Mouse (Mus musculus): ENCODE data around the gene Cfap43. TPM values are rescaled to one million over a fixed set of nuclear protein-coding genes. Genes with fewer than 3 reads are reported as not detected.

Cfap43 gene
- polyA plus RNA-seq, 1 experiment from 2014 or later, result 0.15 TPM

- peaks cover 23% of the 10 kb centered on the region for H3K4me1 ChIP-seq (ENCODE audit: control insufficient read depth, insufficient read depth, low read length)
- peak overlapping the region; percentile 76 for H3K4me2 ChIP-seq (ENCODE audit: low read depth, low read length)
- peak overlapping the region; percentile 96 for H3K27ac ChIP-seq (ENCODE audit: low read length)
- H3K9me3 ChIP-seq (ENCODE audit: control insufficient read depth, low read length), result no peaks in the 10 kb centered on the region
- peak overlapping the region; percentile 92 for H3K4me3 ChIP-seq (ENCODE audit: low read length)
- H3K9ac ChIP-seq (ENCODE audit: low read depth, low read length), result peak overlapping the region; percentile 86
- WGBS, result under 1% methylated on average over 29 of the region's 29 CpGs
- H3K27me3 ChIP-seq (replicated peaks; ENCODE audit: control insufficient read depth, insufficient read depth, low read length), result no peaks in the 10 kb centered on the region
- ATAC-seq, result peak; percentile 24
- H3K36me3 ChIP-seq (ENCODE audit: control insufficient read depth, insufficient read depth, low read length), result no peaks in the 10 kb centered on the region
These were observed 509 bp downstream of the Cfap43 start for GRCm38 (mm10) chr19:47918455-47919101.

- Histone ChIP-seq H3K9ac (ENCODE audit: low read depth, low read length) (peak overlapping the region; percentile 86), H3K9me3 (ENCODE audit: control insufficient read depth, low read length) (no peaks in the 10 kb centered on the region), H3K4me2 (ENCODE audit: low read depth, low read length) (peak overlapping the region; percentile 76), H3K4me3 (ENCODE audit: low read length) (peak overlapping the region; percentile 92), H3K4me1 (ENCODE audit: control insufficient read depth, insufficient read depth, low read length) (peaks cover 23% of the 10 kb centered on the region), H3K36me3 (ENCODE audit: control insufficient read depth, insufficient read depth, low read length) (no peaks in the 10 kb centered on the region), H3K27ac (ENCODE audit: low read length) (no peak overlapping the region), H3K27me3 (replicated peaks; ENCODE audit: control insufficient read depth, insufficient read depth, low read length) (no peaks in the 10 kb centered on the region)
- 20% methylated on average over 9 of the region's 9 CpGs for WGBS
- no peak for ATAC-seq
These were observed 1.1 kb downstream of the Cfap43 start for GRCm38 (mm10) chr19:47918016-47918415.

GRCm38 (mm10) chr19:47917396-47917795, 1.7 kb downstream of the Cfap43 start:
- H3K36me3 ChIP-seq (ENCODE audit: control insufficient read depth, insufficient read depth, low read length), result no peaks in the 10 kb centered on the region
- peaks cover 23% of the 10 kb centered on the region for H3K4me1 ChIP-seq (ENCODE audit: control insufficient read depth, insufficient read depth, low read length)
- no peak for ATAC-seq
- WGBS, result 32% methylated on average over 4 of the region's 4 CpGs
- peak overlapping the region; percentile 76 for H3K4me2 ChIP-seq (ENCODE audit: low read depth, low read length)
- no peaks in the 10 kb centered on the region for H3K27me3 ChIP-seq (replicated peaks; ENCODE audit: control insufficient read depth, insufficient read depth, low read length)
- peak overlapping the region; percentile 86 for H3K9ac ChIP-seq (ENCODE audit: low read depth, low read length)
- H3K4me3 ChIP-seq (ENCODE audit: low read length), result peak overlapping the region; percentile 92; the same call in 1 of the 2 replicates
- H3K9me3 ChIP-seq (ENCODE audit: control insufficient read depth, low read length), result no peaks in the 10 kb centered on the region
- no peak overlapping the region for H3K27ac ChIP-seq (ENCODE audit: low read length)

- WGBS, result 82% methylated on average over 4 of the region's 4 CpGs
- no peaks in the 10 kb centered on the region for H3K9me3 ChIP-seq (ENCODE audit: control insufficient read depth, low read length)
- no peak overlapping the region for H3K4me3 ChIP-seq (ENCODE audit: low read length)
- no peak overlapping the region for H3K9ac ChIP-seq (ENCODE audit: low read depth, low read length)
- no peak for ATAC-seq
- H3K36me3 ChIP-seq (ENCODE audit: control insufficient read depth, insufficient read depth, low read length), result no peaks in the 10 kb centered on the region
- H3K27ac ChIP-seq (ENCODE audit: low read length), result no peak overlapping the region
- H3K4me1 ChIP-seq (ENCODE audit: control insufficient read depth, insufficient read depth, low read length), result peaks cover 19% of the 10 kb centered on the region
- no peak overlapping the region for H3K4me2 ChIP-seq (ENCODE audit: low read depth, low read length)
- no peaks in the 10 kb centered on the region for H3K27me3 ChIP-seq (replicated peaks; ENCODE audit: control insufficient read depth, insufficient read depth, low read length)
These were observed 3.8 kb downstream of the Cfap43 start for GRCm38 (mm10) chr19:47915251-47915650.

- H3K27me3 ChIP-seq (replicated peaks; ENCODE audit: control insufficient read depth, insufficient read depth, low read length), result no peaks in the 10 kb centered on the region
- WGBS, result 95% methylated on average over 4 of the region's 4 CpGs
- H3K9me3 ChIP-seq (ENCODE audit: control insufficient read depth, low read length), result no peaks in the 10 kb centered on the region
- H3K9ac ChIP-seq (ENCODE audit: low read depth, low read length), result no peak overlapping the region
- no peak overlapping the region for H3K4me2 ChIP-seq (ENCODE audit: low read depth, low read length)
- H3K4me1 ChIP-seq (ENCODE audit: control insufficient read depth, insufficient read depth, low read length), result peaks cover 21% of the 10 kb centered on the region
- no peak overlapping the region for H3K27ac ChIP-seq (ENCODE audit: low read length)
- no peak for ATAC-seq
- H3K36me3 ChIP-seq (ENCODE audit: control insufficient read depth, insufficient read depth, low read length), result no peaks in the 10 kb centered on the region
- H3K4me3 ChIP-seq (ENCODE audit: low read length), result no peak overlapping the region
These were observed 4.9 kb downstream of the Cfap43 start for GRCm38 (mm10) chr19:47914191-47914590.

- Histone ChIP-seq H3K27me3 (replicated peaks; ENCODE audit: control insufficient read depth, insufficient read depth, low read length) (no peaks in the 10 kb centered on the region), H3K9me3 (ENCODE audit: control insufficient read depth, low read length) (no peaks in the 10 kb centered on the region), H3K27ac (ENCODE audit: low read length) (no peak overlapping the region), H3K9ac (ENCODE audit: low read depth, low read length) (no peak overlapping the region), H3K4me3 (ENCODE audit: low read length) (no peak overlapping the region), H3K4me2 (ENCODE audit: low read depth, low read length) (no peak overlapping the region), H3K4me1 (ENCODE audit: control insufficient read depth, insufficient read depth, low read length) (peaks cover 26% of the 10 kb centered on the region), H3K36me3 (ENCODE audit: control insufficient read depth, insufficient read depth, low read length) (no peaks in the 10 kb centered on the region)
- WGBS, result 89% methylated on average over 7 of the region's 7 CpGs
- ATAC-seq, result no peak
These were observed 5.7 kb downstream of the Cfap43 start for GRCm38 (mm10) chr19:47913344-47913743.

- H3K4me3 ChIP-seq (ENCODE audit: low read length), result no peak overlapping the region
- 88% methylated on average over 4 of the region's 4 CpGs for WGBS
- ATAC-seq, result no peak
- H3K4me2 ChIP-seq (ENCODE audit: low read depth, low read length), result no peak overlapping the region
- H3K27ac ChIP-seq (ENCODE audit: low read length), result no peak overlapping the region
- no peaks in the 10 kb centered on the region for H3K27me3 ChIP-seq (replicated peaks; ENCODE audit: control insufficient read depth, insufficient read depth, low read length)
- peaks cover 11% of the 10 kb centered on the region for H3K4me1 ChIP-seq (ENCODE audit: control insufficient read depth, insufficient read depth, low read length)
- H3K9me3 ChIP-seq (ENCODE audit: control insufficient read depth, low read length), result no peaks in the 10 kb centered on the region
- H3K36me3 ChIP-seq (ENCODE audit: control insufficient read depth, insufficient read depth, low read length), result no peaks in the 10 kb centered on the region
- H3K9ac ChIP-seq (ENCODE audit: low read depth, low read length), result no peak overlapping the region
These were observed 8.3 kb downstream of the Cfap43 start for GRCm38 (mm10) chr19:47910751-47911150.

- WGBS, result 42% methylated on average over 4 of the region's 4 CpGs
- H3K9me3 ChIP-seq (ENCODE audit: control insufficient read depth, low read length), result no peaks in the 10 kb centered on the region
- H3K4me1 ChIP-seq (ENCODE audit: control insufficient read depth, insufficient read depth, low read length), result peaks cover 13% of the 10 kb centered on the region
- H3K4me2 ChIP-seq (ENCODE audit: low read depth, low read length), result no peak overlapping the region; the same call in 1 of the 2 replicates
- ATAC-seq, result no peak
- H3K36me3 ChIP-seq (ENCODE audit: control insufficient read depth, insufficient read depth, low read length), result no peaks in the 10 kb centered on the region
- H3K27me3 ChIP-seq (replicated peaks; ENCODE audit: control insufficient read depth, insufficient read depth, low read length), result no peaks in the 10 kb centered on the region
- H3K4me3 ChIP-seq (ENCODE audit: low read length), result no peak overlapping the region
- peak overlapping the region; percentile 48; the same call in 1 of the 2 replicates for H3K9ac ChIP-seq (ENCODE audit: low read depth, low read length)
- H3K27ac ChIP-seq (ENCODE audit: low read length), result no peak overlapping the region; the same call in 1 of the 2 replicates
These were observed 8.9 kb downstream of the Cfap43 start for GRCm38 (mm10) chr19:47910117-47910618.

GRCm38 (mm10) chr19:47909387-47910116, 9.5 kb downstream of the Cfap43 start:
- H3K9ac ChIP-seq (ENCODE audit: low read depth, low read length), result peak overlapping the region; percentile 48
- H3K4me1 ChIP-seq (ENCODE audit: control insufficient read depth, insufficient read depth, low read length), result peaks cover 14% of the 10 kb centered on the region
- no peaks in the 10 kb centered on the region for H3K36me3 ChIP-seq (ENCODE audit: control insufficient read depth, insufficient read depth, low read length)
- peak overlapping the region; percentile 3; the same call in 1 of the 2 replicates for H3K4me3 ChIP-seq (ENCODE audit: low read length)
- peak overlapping the region; percentile 30 for H3K4me2 ChIP-seq (ENCODE audit: low read depth, low read length)
- H3K27me3 ChIP-seq (replicated peaks; ENCODE audit: control insufficient read depth, insufficient read depth, low read length), result no peaks in the 10 kb centered on the region
- WGBS, result 11% methylated on average over 9 of the region's 10 CpGs
- peak overlapping the region; percentile 40 for H3K27ac ChIP-seq (ENCODE audit: low read length)
- no peaks in the 10 kb centered on the region for H3K9me3 ChIP-seq (ENCODE audit: control insufficient read depth, low read length)
- ATAC-seq, result peak; percentile 54
